Mouse (Mus musculus): Measurements from ENCODE around the gene Padi6. TPM values are rescaled to one million over a fixed set of nuclear protein-coding genes. Genes with fewer than 3 reads are reported as not detected.

Gene Padi6
- polyA plus RNA-seq, 1 experiment = not detected

DNA sequence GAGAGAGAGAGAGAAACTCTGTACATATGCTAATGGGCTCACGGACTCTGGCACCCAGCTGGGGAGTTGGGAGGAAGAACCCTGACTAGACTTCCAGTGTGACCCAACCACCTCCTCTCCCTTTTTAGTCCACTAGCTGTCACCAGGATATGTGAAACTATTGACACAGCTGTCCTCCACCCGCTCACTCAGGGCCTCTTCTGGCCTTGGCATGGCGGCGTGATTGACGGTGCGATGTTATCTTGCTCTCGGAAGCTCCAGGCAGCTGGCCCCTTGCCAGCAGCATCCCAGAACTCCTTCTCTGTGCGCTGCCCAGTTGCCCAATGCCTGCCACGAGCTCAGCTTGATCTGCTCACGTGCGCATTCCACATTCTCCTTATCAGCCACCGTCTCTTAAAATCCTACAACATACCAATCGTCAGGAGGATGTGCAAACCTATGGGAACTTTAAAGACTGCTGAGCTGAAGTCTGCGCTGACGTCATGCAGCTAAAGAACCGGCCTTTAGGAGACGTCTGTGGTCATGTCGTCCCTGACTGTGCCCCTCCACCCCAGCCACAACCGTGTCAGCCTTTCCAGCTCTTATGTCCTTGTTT lies 37.5 kb upstream of the Padi6 start:
- no peak overlapping the region for H3K4me3 ChIP-seq (ENCODE audit: insufficient read depth, low read length)
- TF ChIP-seq POLR2A (IDR thresholded peaks at IDR 0.05; ENCODE audit: low read depth, low read length) (no peak), CTCF (IDR thresholded peaks at IDR 0.05; ENCODE audit: borderline replicate concordance, insufficient read depth, low read length) (no peak)
- no peaks in the 10 kb centered on the region for H3K4me1 ChIP-seq (ENCODE audit: control insufficient read depth, insufficient read depth, low read length)
- H3K27ac ChIP-seq (ENCODE audit: insufficient read depth, low read length) = no peak overlapping the region

DNA sequence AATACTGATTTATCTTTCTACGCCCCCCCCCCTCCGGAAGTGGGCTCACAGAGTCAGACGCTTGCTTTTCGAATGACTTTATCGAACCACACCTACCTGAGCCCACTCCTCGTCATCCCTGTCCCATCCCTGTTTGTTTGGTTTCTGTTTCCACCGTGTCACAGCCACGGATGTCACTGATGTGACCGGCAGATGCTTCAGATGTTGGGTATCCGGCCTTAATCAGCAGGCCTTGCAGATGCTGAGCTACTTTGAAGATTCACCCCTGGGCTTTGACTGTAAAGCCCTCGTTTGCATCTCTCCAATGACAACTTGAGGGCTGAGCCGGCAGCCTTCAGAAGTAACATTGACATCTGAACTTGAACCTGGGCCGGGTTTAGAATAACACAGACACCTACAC lies 34.2 kb upstream of the Padi6 start:
- Histone ChIP-seq H3K4me1 (ENCODE audit: control insufficient read depth, insufficient read depth, low read length) (no peaks in the 10 kb centered on the region), H3K4me3 (ENCODE audit: insufficient read depth, low read length) (no peak overlapping the region), H3K27ac (ENCODE audit: insufficient read depth, low read length) (no peak overlapping the region)
- TF ChIP-seq POLR2A (IDR thresholded peaks at IDR 0.05; ENCODE audit: low read depth, low read length) (no peak), CTCF (IDR thresholded peaks at IDR 0.05; ENCODE audit: borderline replicate concordance, insufficient read depth, low read length) (no peak)

DNA sequence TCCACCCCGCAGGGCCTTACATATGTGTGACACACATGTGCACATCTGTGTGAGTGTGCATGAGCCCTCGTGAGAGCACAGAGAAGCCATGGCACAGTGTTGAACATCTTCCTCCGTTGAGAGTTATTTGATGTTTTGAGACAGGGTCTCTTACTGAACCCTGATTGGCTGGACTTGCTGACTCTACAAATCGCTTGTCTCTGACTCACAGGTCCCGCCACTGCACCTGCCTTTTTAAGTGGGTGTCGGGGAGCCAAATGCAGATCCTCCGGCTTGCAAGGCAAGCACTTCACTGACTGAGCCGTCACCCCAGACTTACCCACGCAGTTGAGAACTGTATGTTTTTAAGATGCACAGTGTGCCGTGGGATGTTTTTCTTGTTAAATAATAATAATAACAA lies 33.4 kb upstream of the Padi6 start:
- TF ChIP-seq POLR2A (IDR thresholded peaks at IDR 0.05; ENCODE audit: low read depth, low read length) (no peak), CTCF (IDR thresholded peaks at IDR 0.05; ENCODE audit: borderline replicate concordance, insufficient read depth, low read length) (no peak)
- H3K4me3 ChIP-seq (ENCODE audit: insufficient read depth, low read length) = no peak overlapping the region
- no peaks in the 10 kb centered on the region for H3K4me1 ChIP-seq (ENCODE audit: control insufficient read depth, insufficient read depth, low read length)
- no peak overlapping the region for H3K27ac ChIP-seq (ENCODE audit: insufficient read depth, low read length)

DNA sequence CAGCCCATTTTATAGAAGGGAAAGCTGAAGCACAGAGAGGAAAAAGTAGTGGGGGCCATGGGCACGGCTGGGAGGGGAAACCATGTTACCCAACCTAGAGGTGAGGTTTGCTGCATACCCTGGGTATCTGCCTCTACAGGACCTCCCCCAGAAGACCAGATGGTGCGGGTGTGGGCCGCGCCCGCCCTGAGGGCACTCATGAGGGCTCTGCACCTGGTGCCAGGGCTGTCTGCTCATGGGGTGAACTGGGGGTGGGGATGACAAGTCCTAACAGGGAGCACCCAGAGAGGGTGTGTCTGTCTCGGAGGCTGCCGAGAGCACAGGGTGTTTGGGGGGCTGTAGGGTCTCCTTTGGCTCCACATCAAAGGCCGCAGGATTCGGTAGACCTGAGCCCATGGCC lies 32.5 kb upstream of the Padi6 start:
- TF ChIP-seq CTCF (IDR thresholded peaks at IDR 0.05; ENCODE audit: borderline replicate concordance, insufficient read depth, low read length) = no peak
- no peak for TF ChIP-seq POLR2A (IDR thresholded peaks at IDR 0.05; ENCODE audit: low read depth, low read length)
- H3K27ac ChIP-seq (ENCODE audit: insufficient read depth, low read length) = no peak overlapping the region

DNA sequence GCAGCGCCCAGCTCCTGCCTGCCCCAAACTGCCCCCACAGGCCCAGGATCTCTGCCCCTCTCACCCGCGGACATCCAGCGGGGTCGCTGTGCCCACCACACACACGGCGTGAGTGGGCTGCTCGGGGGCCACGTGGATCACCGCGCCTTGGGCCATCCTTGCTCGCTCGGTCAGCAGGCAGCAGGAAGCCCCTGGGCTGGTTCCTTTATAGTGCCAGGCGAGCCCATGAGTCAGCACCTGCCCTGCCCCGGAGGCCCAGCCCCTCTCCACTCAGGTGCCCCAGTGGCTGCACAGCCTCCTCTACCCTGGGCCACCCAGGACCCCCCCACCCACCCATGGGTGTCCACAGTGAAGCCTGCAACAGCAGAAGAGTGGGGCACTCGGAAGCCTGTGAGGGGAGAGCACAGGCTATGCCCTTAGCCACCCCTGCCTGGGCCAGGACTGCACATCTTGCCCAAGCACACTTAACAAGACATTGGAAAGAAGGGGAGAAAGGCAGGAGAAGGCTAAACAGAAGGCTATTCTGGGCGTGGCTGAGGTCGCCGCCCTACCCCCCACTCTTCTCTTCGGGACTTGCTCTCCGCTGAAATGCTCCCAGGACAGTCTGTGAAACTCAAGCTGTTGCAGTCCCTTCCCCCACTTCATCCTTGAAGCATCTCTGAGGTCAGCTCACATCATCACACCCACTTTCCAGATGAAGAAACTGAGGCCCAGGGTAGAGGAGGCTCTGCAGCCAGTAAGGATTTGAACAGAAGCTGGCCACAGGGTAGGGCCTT lies 31.8 kb upstream of the Padi6 start, which contains the start of gene Padi4:
Gene Padi4 (minus strand): TSS at position 212 of the 776 bp plus-strand sequence.
- Histone ChIP-seq H3K4me3 (ENCODE audit: insufficient read depth, low read length) (no peak within 1 kb of the TSS), H3K27ac (ENCODE audit: insufficient read depth, low read length) (no peak within 1 kb of the TSS), H3K4me1 (ENCODE audit: control insufficient read depth, insufficient read depth, low read length) (no peaks in the 10 kb centered on the region)
- TF ChIP-seq CTCF (IDR thresholded peaks at IDR 0.05; ENCODE audit: borderline replicate concordance, insufficient read depth, low read length) (no peak), POLR2A (IDR thresholded peaks at IDR 0.05; ENCODE audit: low read depth, low read length) (no peak)

More for the DNA sequence above, 32.5 kb upstream of the Padi6 start:
- Histone ChIP-seq H3K4me3 (ENCODE audit: insufficient read depth, low read length) (no peak overlapping the region), H3K4me1 (ENCODE audit: control insufficient read depth, insufficient read depth, low read length) (no peaks in the 10 kb centered on the region)

DNA sequence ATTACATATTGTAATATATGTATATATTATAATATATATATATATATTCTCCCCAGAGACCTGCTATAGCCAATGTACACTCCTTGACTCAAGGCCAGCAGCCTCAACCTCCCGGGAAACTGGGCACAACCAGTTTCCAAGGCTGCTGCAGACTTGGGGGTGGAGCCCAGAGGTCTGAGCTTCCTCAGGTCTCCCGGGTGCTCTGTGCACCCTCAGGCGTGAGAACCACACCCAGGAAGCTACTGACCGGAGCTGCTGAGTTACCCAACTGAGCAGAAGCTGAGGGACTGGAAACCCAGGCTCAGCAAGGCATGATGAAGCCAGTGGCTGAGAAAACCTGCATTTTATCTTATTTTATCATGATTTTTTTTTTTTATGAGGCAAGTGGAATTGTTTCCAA lies 28.6 kb upstream of the Padi6 start:
- H3K4me1 ChIP-seq (ENCODE audit: control insufficient read depth, insufficient read depth, low read length) = no peaks in the 10 kb centered on the region
- no peak overlapping the region for H3K27ac ChIP-seq (ENCODE audit: insufficient read depth, low read length)
- no peak overlapping the region for H3K4me3 ChIP-seq (ENCODE audit: insufficient read depth, low read length)
- no peak for TF ChIP-seq POLR2A (IDR thresholded peaks at IDR 0.05; ENCODE audit: low read depth, low read length)
- TF ChIP-seq CTCF (IDR thresholded peaks at IDR 0.05; ENCODE audit: borderline replicate concordance, insufficient read depth, low read length) = no peak

DNA sequence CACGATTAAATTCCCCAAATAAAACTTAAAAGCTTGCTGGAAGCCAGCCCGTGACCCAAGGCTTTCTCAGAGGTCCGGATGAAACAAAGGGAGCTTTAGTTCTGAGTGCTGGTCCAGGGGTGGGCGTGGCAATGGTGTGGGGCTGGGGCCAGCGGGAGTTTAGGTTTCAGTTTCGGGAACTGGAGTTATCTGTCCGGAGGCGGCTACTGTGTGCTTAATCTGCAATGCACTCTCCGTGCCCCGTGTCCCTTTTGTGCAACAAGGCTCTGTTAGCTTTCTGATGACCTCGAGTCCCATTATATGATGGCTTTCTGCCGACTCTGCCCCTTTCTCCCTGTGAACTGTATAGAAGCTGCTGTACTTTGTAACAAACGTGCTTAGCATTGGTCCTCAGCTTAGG lies 28.0 kb upstream of the Padi6 start:
- H3K4me3 ChIP-seq (ENCODE audit: insufficient read depth, low read length) = peak overlapping the region; percentile 39
- no peak overlapping the region for H3K27ac ChIP-seq (ENCODE audit: insufficient read depth, low read length)
- H3K4me1 ChIP-seq (ENCODE audit: control insufficient read depth, insufficient read depth, low read length) = no peaks in the 10 kb centered on the region
- TF ChIP-seq CTCF (IDR thresholded peaks at IDR 0.05; ENCODE audit: borderline replicate concordance, insufficient read depth, low read length) = no peak
- no peak for TF ChIP-seq POLR2A (IDR thresholded peaks at IDR 0.05; ENCODE audit: low read depth, low read length)

DNA sequence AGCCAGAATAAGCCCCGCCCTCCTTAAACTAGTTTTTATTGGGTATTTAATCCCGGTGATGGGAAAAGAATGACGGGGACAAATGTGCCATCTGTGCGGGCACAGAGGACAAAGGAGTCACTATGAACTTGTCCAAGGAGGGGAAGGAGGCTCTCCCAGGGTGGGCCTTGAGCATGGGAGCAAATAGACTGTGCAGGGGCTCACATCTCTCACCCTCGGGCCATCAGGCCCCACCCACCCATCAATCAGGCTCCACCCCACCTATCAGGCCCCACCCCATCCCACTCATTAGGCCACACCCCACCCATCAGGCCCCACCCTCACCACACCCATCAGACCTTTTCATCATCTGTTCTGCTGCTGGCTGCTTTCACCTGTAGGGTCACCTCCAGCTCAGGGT lies 26.5 kb upstream of the Padi6 start:
- no peak overlapping the region for H3K27ac ChIP-seq (ENCODE audit: insufficient read depth, low read length)
- H3K4me1 ChIP-seq (ENCODE audit: control insufficient read depth, insufficient read depth, low read length) = no peaks in the 10 kb centered on the region
- H3K4me3 ChIP-seq (ENCODE audit: insufficient read depth, low read length) = no peak overlapping the region
- TF ChIP-seq CTCF (IDR thresholded peaks at IDR 0.05; ENCODE audit: borderline replicate concordance, insufficient read depth, low read length) (no peak), POLR2A (IDR thresholded peaks at IDR 0.05; ENCODE audit: low read depth, low read length) (no peak)

DNA sequence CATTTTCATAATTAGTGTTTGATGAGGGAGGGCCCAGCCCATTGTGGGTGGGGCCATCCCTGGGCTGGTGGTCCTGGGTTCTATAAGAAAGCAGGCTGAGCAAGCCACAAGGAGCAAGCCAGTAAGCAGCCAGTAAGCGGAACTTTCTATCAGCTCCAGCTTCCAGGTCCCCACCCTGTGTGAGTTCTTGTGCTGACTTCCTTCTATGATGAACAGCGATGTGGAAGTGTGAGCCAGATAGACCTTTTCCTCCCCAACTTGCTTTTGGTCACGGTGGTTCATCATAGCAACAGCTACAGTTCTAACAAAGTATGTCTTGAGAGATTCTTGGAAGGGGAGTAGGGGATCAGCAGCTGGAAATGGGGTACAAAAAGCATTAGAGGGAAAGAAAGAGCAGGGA lies 23.5 kb upstream of the Padi6 start:
- no peak for TF ChIP-seq POLR2A (IDR thresholded peaks at IDR 0.05; ENCODE audit: low read depth, low read length)
- no peak for TF ChIP-seq CTCF (IDR thresholded peaks at IDR 0.05; ENCODE audit: borderline replicate concordance, insufficient read depth, low read length)
- Histone ChIP-seq H3K4me1 (ENCODE audit: control insufficient read depth, insufficient read depth, low read length) (no peaks in the 10 kb centered on the region), H3K4me3 (ENCODE audit: insufficient read depth, low read length) (no peak overlapping the region)

DNA sequence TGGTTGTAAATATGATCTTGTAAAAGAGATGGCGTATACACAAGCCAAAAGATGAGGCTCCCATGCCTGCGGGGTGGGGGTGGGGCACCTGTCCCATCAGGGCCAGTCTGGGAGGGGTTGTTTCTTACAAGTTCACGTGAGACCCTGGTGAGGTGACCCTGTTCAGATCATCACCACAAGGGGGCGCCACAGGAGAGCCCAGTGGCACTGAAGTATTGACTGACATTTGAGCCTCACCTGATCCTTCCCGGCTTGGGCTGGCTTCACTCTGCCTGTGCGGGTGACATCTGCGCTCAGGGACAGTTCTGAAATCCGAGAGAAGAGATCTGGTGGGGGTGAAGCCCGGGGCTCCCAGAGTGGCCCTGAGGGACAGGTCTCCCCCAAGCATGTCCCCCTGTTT lies 20.7 kb upstream of the Padi6 start:
- TF ChIP-seq CTCF (IDR thresholded peaks at IDR 0.05; ENCODE audit: borderline replicate concordance, insufficient read depth, low read length) (peak; percentile 35; the same call in 1 of the 2 replicates), POLR2A (IDR thresholded peaks at IDR 0.05; ENCODE audit: low read depth, low read length) (no peak)
- no peaks in the 10 kb centered on the region for H3K4me1 ChIP-seq (ENCODE audit: control insufficient read depth, insufficient read depth, low read length)
- H3K27ac ChIP-seq (ENCODE audit: insufficient read depth, low read length) = no peak overlapping the region
- no peak overlapping the region for H3K4me3 ChIP-seq (ENCODE audit: insufficient read depth, low read length)

More for the DNA sequence above, 23.5 kb upstream of the Padi6 start:
- no peak overlapping the region for H3K27ac ChIP-seq (ENCODE audit: insufficient read depth, low read length)
